Mouse (Mus musculus) adrenal gland, adult (tissue): ENCODE measurements around the gene Fadd.

ENCODE experiments used
- DNase-seq, 2 experiments: peaks; one replicate each; pipeline ENCODE4 v3.0.0; 2022 to 2023; ENCODE audit warnings: low spot score in 1 of 2; ENCODE audit not compliant: inconsistent age in 2 of 2

Fadd gene

DNA sequence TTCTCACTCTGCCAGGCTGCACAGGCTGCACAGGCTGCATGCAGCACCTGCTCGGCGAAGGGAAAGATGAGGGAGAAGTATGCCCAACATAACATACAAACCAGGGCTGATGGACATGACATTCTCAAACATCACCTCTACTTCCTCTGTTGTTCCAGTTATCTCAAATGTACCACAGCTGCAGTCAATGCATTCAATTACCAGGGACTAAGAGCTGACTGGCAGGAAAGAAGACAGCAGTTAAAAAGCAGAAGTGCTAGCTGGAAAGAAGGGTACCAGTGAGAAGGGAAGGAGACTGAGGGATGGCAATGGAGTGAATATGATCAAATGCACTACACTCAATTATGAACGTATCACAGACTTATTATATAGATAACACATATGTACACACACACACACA lies 45.9 kb downstream of the Fadd start:
- no peak for DNase-seq

DNA sequence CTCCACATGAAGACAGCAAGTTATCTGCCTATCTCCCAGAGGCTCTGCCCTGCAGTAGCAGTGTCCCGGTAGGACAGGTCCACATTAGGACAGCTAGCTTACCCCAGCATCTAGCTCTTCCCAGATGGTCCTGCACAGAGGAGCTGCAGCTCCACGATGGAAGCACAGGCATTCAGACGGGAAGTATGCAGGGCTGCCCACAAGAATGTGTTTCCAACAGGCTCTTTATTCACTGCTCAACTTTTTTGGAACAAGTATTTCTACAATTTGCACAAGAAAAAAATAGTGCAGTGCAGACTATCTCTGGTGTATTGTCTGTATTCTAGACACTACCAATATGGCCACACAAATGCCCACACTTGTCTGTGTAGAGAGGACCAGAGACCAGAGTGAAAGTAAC lies 47.5 kb downstream of the Fadd start:
- no peak for DNase-seq

- no peak for DNase-seq
Observed at GRCm38 (mm10) chr7:144531585-144532378, 50.5 kb downstream of the Fadd start.

DNA sequence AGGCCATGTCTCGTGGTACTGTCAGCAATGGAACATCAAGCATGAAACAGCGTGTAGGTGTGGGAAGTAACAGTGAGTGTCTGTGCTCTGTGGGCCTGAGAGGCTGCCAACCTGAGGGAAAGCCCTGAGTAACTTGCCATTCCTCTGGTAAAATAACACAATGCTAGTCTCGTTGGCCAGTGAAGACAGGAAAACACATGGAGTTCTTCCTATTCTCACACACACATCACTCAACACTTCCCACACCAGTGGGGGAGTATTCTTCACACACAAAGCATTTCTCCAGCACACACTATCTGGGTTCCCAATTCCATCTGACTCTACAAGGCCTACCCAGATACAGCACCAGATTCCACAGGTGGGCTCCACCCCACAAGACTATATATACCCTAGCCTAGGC lies 52.4 kb downstream of the Fadd start:
- DNase-seq = no peak

GRCm38 (mm10) chr7:144527723-144528221 lies 54.5 kb downstream of the Fadd start:
- peak; percentile 88 to 93 for DNase-seq
